ENCODE assay signal across 19 mouse cellular contexts in genomic region chr14:72862806-72863526, GRCm38 (mm10).
DNase-seq lines count a peak whose midpoint lies in the region; ATAC-seq and TF ChIP-seq lines count a peak whose summit lies in the region.
"Had no signal": no experiment of that assay in that cellular context is flagged by ENCODE, and none has a peak within 500 bp of the region (broad histone marks: within the 10 kb centered on the region; RNA-seq: fewer than 3 reads in every experiment).

No protein-coding gene starts in this region.

- no peaks in the 10 kb centered on the region for H3K9me3 ChIP-seq in kidney, embryonic 16.5 days (ENCODE audit: low read length)
- H3K9me3 ChIP-seq in CH12.LX (replicated peaks; ENCODE audit: low read length) = peaks cover 6% of the 10 kb centered on the region
- H3K9me3 ChIP-seq: forebrain, embryonic 15.5 days; heart, embryonic 10.5 days; limb, embryonic 13.5 days; lung, embryonic 15.5 days; midbrain, embryonic 12.5 days; neural tube, embryonic 12.5 days had no signal

- H3K4me2 ChIP-seq in kidney, embryonic 16.5 days (replicated peaks; ENCODE audit: low read depth, low read length) = no peak overlapping the region
- H3K4me2 ChIP-seq in CH12.LX (ENCODE audit: insufficient read depth, low read depth, poor library complexity, severe bottlenecking) = peak overlapping the region; percentile 88
- H3K4me2 ChIP-seq: forebrain, embryonic 15.5 days; limb, embryonic 13.5 days; lung, embryonic 15.5 days; midbrain, embryonic 12.5 days; neural tube, embryonic 12.5 days had no signal

- 0 out of 2 replicates have a peak, but pooled peaks cover 4% of the 10 kb centered on the region for H3K4me1 ChIP-seq in kidney, embryonic 16.5 days (ENCODE audit: insufficient read depth, low read length)
- peaks cover 16 to 38% of the 10 kb centered on the region in 2 experiments; a peak in 3 of 4 replicates for H3K4me1 ChIP-seq in CH12.LX (ENCODE audit: control insufficient read depth in 1 of 2, insufficient read depth in 2 of 2)
- H3K4me1 ChIP-seq: forebrain, embryonic 15.5 days; heart, embryonic 10.5 days; limb, embryonic 13.5 days; lung, embryonic 15.5 days; midbrain, embryonic 12.5 days; neural tube, embryonic 12.5 days had no signal

- no peak for ATAC-seq in kidney, embryonic 16.5 days (ENCODE audit: low FRiP score, low TSS enrichment)
- ATAC-seq: forebrain, embryonic 15.5 days had no signal

- no peak for TF ChIP-seq CTCF in CH12.LX (conservative IDR thresholded peaks at IDR 0.05 in 1 of 2, IDR thresholded peaks at IDR 0.05 in 1 of 2; ENCODE audit: low read depth in 2 of 2, low read length in 2 of 2)

- TF ChIP-seq RAD21 in CH12.LX (IDR thresholded peaks at IDR 0.05; ENCODE audit: low read depth, low read length) = peak; percentile 19

- H3K27me3 ChIP-seq in kidney, embryonic 16.5 days (ENCODE audit: insufficient read depth, low read length) = no peaks in the 10 kb centered on the region
- no peaks in the 10 kb centered on the region for H3K27me3 ChIP-seq in CH12.LX (replicated peaks)
- H3K27me3 ChIP-seq: forebrain, embryonic 15.5 days; limb, embryonic 13.5 days; lung, embryonic 15.5 days; midbrain, embryonic 12.5 days; neural tube, embryonic 12.5 days had no signal

- in situ Hi-C loops in CH12.LX (cut with MboI; ENCODE audit: low pct_ligation_motif_present, low pct_unique_long_range_greater_than_20kb, low sequenced_read_pairs) = loop anchor here (5.0 kb wide), 1 partner anchor 51 kb away; no protein-coding TSS in a partner anchor

- no peaks in the 10 kb centered on the region for H3K79me2 ChIP-seq in CH12.LX (replicated peaks; ENCODE audit: control insufficient read depth, extremely low read depth, insufficient read depth, poor library complexity, severe bottlenecking)

- 56% methylated on average over 7 of the region's 7 CpGs for WGBS in kidney, embryonic 16.5 days

- peak overlapping the region; percentile 15; the same call in 1 of the 2 replicates for H3K27ac ChIP-seq in kidney, embryonic 16.5 days (ENCODE audit: low read length)
- peak overlapping the region; percentile 98 for H3K27ac ChIP-seq in CH12.LX (ENCODE audit: insufficient read depth, low read depth)
- H3K27ac ChIP-seq: forebrain, embryonic 15.5 days; heart, embryonic 10.5 days; kidney, postnatal 0 days; limb, embryonic 13.5 days; liver, embryonic 14.5 days; lung, embryonic 15.5 days; macrophage; midbrain, embryonic 12.5 days; neural tube, embryonic 12.5 days had no signal

- no peak overlapping the region for H3K4me3 ChIP-seq in kidney, embryonic 16.5 days (ENCODE audit: low read length)
- no peak overlapping the region for H3K4me3 ChIP-seq in CH12.LX (replicated peaks in 1 of 3; ENCODE audit: low read depth in 2 of 3, low read length in 2 of 3, poor library complexity in 1 of 3)
- H3K4me3 ChIP-seq: forebrain, embryonic 15.5 days; heart, embryonic 10.5 days; limb, embryonic 13.5 days; lung, embryonic 15.5 days; midbrain, embryonic 12.5 days; neural tube, embryonic 12.5 days had no signal

- H3K9ac ChIP-seq in kidney, embryonic 16.5 days (replicated peaks; ENCODE audit: low read length) = no peak overlapping the region
- peak overlapping the region; percentile 80 for H3K9ac ChIP-seq in CH12.LX (ENCODE audit: insufficient read depth, low read depth)
- H3K9ac ChIP-seq: forebrain, embryonic 15.5 days; limb, embryonic 13.5 days; liver, embryonic 14.5 days; lung, embryonic 15.5 days; midbrain, embryonic 12.5 days; neural tube, embryonic 12.5 days had no signal

- peak; percentile 93 for TF ChIP-seq EP300 in CH12.LX (IDR thresholded peaks at IDR 0.05; ENCODE audit: low read length)

- no peaks in the 10 kb centered on the region for H3K36me3 ChIP-seq in kidney, embryonic 16.5 days (ENCODE audit: insufficient read depth, low read length)
- H3K36me3 ChIP-seq in CH12.LX (replicated peaks in 1 of 2; ENCODE audit: control insufficient read depth in 1 of 2, insufficient read depth in 1 of 2, low read length in 1 of 2) = no peaks in the 10 kb centered on the region
- H3K36me3 ChIP-seq: forebrain, embryonic 15.5 days; heart, embryonic 10.5 days; limb, embryonic 13.5 days; lung, embryonic 15.5 days; midbrain, embryonic 12.5 days; neural tube, embryonic 12.5 days had no signal

- TF ChIP-seq POLR2A in CH12.LX (IDR thresholded peaks at IDR 0.05; ENCODE audit: low read depth, low read length) = peak; percentile 47; the same call in 1 of the 2 replicates

- dilution Hi-C loops in CH12.LX (cut with MboI; ENCODE audit: extremely low pct_ligation_motif_present, extremely low pct_unique_long_range_greater_than_20kb, low sequenced_read_pairs) = no loop called here

- DNase-seq in kidney, adult 9 months = no peak
- DNase-seq in A20 (ENCODE audit: low read depth, low spot score) (peak; percentile 16), CH12.LX (ENCODE audit: extremely low read depth) (peak; percentile 92)
- peak; percentile 36 to 52 for DNase-seq in natural killer cell, adult 2 months (ENCODE audit: low spot score in 2 of 2)
- no peak for DNase-seq in right cerebral cortex, postnatal 36 days (ENCODE audit: low spot score in 2 of 2)
- no peak for DNase-seq in layer of hippocampus, postnatal 25 days (ENCODE audit: extremely low spot score in 1 of 2, low spot score in 1 of 2)
- DNase-seq: cerebellum, adult 2 months; gastrocnemius, postnatal 25 days; layer of hippocampus, postnatal 36 days had no signal

TF ChIP-seq in CH12.LX, 34 proteins besides CTCF, POLR2A, EP300 and RAD21:
- TF ChIP-seq RCOR1 (conservative IDR thresholded peaks at IDR 0.05; ENCODE audit: low read depth, low read length) = peak; percentile 75; the same call in 1 of the 2 replicates
- 0 out of 2 replicates have a peak, but pooled peaks have one; percentile 59 for TF ChIP-seq MYC (IDR thresholded peaks at IDR 0.05; ENCODE audit: low read depth, low read length)
- TF ChIP-seq ETS1 (conservative IDR thresholded peaks at IDR 0.05; ENCODE audit: low read depth, low read length) = peak; percentile 92
- TF ChIP-seq USF2 (conservative IDR thresholded peaks at IDR 0.05; ENCODE audit: low read depth, low read length) = no peak
- peak; percentile 84 for TF ChIP-seq BHLHE40 (IDR thresholded peaks at IDR 0.05; ENCODE audit: low read depth, low read length)
- TF ChIP-seq TCF12 (IDR thresholded peaks at IDR 0.05; ENCODE audit: low read depth, low read length) = peak; percentile 82
- peak; percentile 51 for TF ChIP-seq ELF1 (IDR thresholded peaks at IDR 0.05; ENCODE audit: low read depth, low read length)
- TF ChIP-seq MAFK (IDR thresholded peaks at IDR 0.05; ENCODE audit: insufficient replicate concordance, low read length) = peak; percentile 52; the same call in 1 of the 2 replicates
- peak; percentile 42; the same call in 1 of the 2 replicates for TF ChIP-seq MXI1 (IDR thresholded peaks at IDR 0.05; ENCODE audit: low read depth, low read length)
- 0 out of 2 replicates have a peak, but pooled peaks have one; percentile 51 for TF ChIP-seq KAT2A (IDR thresholded peaks at IDR 0.05; ENCODE audit: insufficient replicate concordance, low read length)
- peak; percentile 88 for TF ChIP-seq JUND (conservative IDR thresholded peaks at IDR 0.05; ENCODE audit: low read depth, low read length)
- peak; percentile 42; the same call in 1 of the 2 replicates for TF ChIP-seq HCFC1 (IDR thresholded peaks at IDR 0.05; ENCODE audit: low read depth, low read length)
- no peak for TF ChIP-seq GABPA (IDR thresholded peaks at IDR 0.05; ENCODE audit: insufficient replicate concordance, low read depth, low read length)
- no peak for TF ChIP-seq E2F4 (IDR thresholded peaks at IDR 0.05; ENCODE audit: insufficient replicate concordance, low read depth, low read length)
- TF ChIP-seq ZNF384 (IDR thresholded peaks at IDR 0.05; ENCODE audit: low read depth, low read length) = 0 out of 2 replicates have a peak, but pooled peaks have one; percentile 17
- TF ChIP-seq USF1 (IDR thresholded peaks at IDR 0.05; ENCODE audit: low read depth, low read length) = no peak
- 0 out of 2 replicates have a peak, but pooled peaks have one; percentile 74 for TF ChIP-seq POLR2AphosphoS2 (IDR thresholded peaks at IDR 0.05; ENCODE audit: low read depth, low read length)
- peak; percentile 84 for TF ChIP-seq MEF2A (IDR thresholded peaks at IDR 0.05; ENCODE audit: borderline replicate concordance, low read depth, low read length)
- TF ChIP-seq ZC3H11A (IDR thresholded peaks at IDR 0.05; ENCODE audit: low read depth, low read length) = no peak
- no peak for TF ChIP-seq PAX5 (IDR thresholded peaks at IDR 0.05; ENCODE audit: low read length)
- no peak; the same call in none of the 2 replicates for TF ChIP-seq CHD2 (IDR thresholded peaks at IDR 0.05; ENCODE audit: low read length)
- peak; percentile 83 for TF ChIP-seq TBP (conservative IDR thresholded peaks at IDR 0.05; ENCODE audit: low read depth, low read length)
- TF ChIP-seq CHD1 (IDR thresholded peaks at IDR 0.05; ENCODE audit: low read depth, low read length) = peak; percentile 90; the same call in 1 of the 2 replicates
- TF ChIP-seq MAX (IDR thresholded peaks at IDR 0.05; ENCODE audit: low read length) = peak; percentile 61; the same call in 1 of the 2 replicates
- peak; percentile 90 for TF ChIP-seq IRF4 (IDR thresholded peaks at IDR 0.05; ENCODE audit: low read depth, low read length)
- TF ChIP-seq ZKSCAN1 (IDR thresholded peaks at IDR 0.05; ENCODE audit: borderline replicate concordance, low read depth, low read length) = no peak
- TF ChIP-seq SMC3 (IDR thresholded peaks at IDR 0.05; ENCODE audit: low read depth, low read length) = peak; percentile 19
- no peak; the same call in none of the 2 replicates for TF ChIP-seq SIN3A (IDR thresholded peaks at IDR 0.05; ENCODE audit: low read length)
- no peak for TF ChIP-seq UBTF (IDR thresholded peaks at IDR 0.05; ENCODE audit: low read depth, low read length)
- 0 out of 2 replicates have a peak, but pooled peaks have one; percentile 78 for TF ChIP-seq MAZ (IDR thresholded peaks at IDR 0.05; ENCODE audit: low read depth, low read length)
- no peak for TF ChIP-seq NRF1 (IDR thresholded peaks at IDR 0.05; ENCODE audit: low read depth, low read length)
- peak; percentile 59; the same call in 1 of the 2 replicates for TF ChIP-seq ZMIZ1 (IDR thresholded peaks at IDR 0.05; ENCODE audit: low read depth, low read length)
- TF ChIP-seq JUN (IDR thresholded peaks at IDR 0.05; ENCODE audit: insufficient read depth, low read depth, low read length) = peak; percentile 94
- TF ChIP-seq NELFE (IDR thresholded peaks at IDR 0.05; ENCODE audit: low read depth, low read length) = peak; percentile 52
TF ChIP-seq in CH12.LX: peak in this region for 23.

Comparison
In these comparisons a context has a peak if more than half of its experiments do, and no peak if none do; other contexts are left out.
1. DNase-seq: peak in A20 (single experiment), CH12.LX (single experiment) and natural killer cell, adult 2 months (2 of 2); none in kidney, adult 9 months (single experiment), right cerebral cortex, postnatal 36 days (0 of 2) and layer of hippocampus, postnatal 25 days (0 of 2).